30 mouse cellular contexts compared by ENCODE assay signal in the genomic region with DNA sequence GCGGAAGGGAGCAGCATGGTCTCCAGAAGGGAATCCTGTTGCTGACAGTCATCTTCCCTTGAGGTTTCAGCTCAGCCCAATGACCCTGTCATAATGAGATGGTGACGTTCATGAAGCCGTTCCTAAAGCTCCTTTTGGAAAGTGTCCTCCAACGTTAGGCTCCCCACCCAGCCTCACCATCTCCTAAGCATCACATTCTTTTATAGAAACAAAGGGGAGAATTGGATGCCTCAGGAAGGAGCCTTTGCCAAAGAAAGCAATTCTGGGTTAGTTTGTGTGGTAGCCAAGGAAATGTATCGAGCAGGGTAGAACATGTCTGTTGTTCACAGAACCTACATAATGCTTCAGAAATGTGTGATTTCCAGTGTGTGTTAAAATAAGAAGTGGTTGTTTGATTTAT.
A peak's percentile ranks its signal among the peaks of the same experiment; 100 is the strongest.
DNase-seq lines count a peak whose midpoint lies in the region; ATAC-seq and TF ChIP-seq lines count a peak whose summit lies in the region.
"Had no signal": no experiment of that assay in that cellular context is flagged by ENCODE, and none has a peak within 500 bp of the region (broad histone marks: within the 10 kb centered on the region; RNA-seq: fewer than 3 reads in every experiment).

No protein-coding gene starts in this region.

- no peak for ATAC-seq in heart, postnatal 0 days (ENCODE audit: insufficient read depth, low read depth)
- ATAC-seq: activated CD4-positive, CD25-positive, alpha-beta regulatory T cell, adult 4 months; CD4-positive, CD25-positive, alpha-beta regulatory T cell, adult 4 months; forebrain, embryonic 13.5 days; forebrain, embryonic 16.5 days; hindbrain, embryonic 16.5 days; intestine, embryonic 15.5 days had no signal

- no peaks in the 10 kb centered on the region for H3K36me3 ChIP-seq in heart, postnatal 0 days (replicated peaks; ENCODE audit: control insufficient read depth, insufficient read depth, low read length)
- H3K36me3 ChIP-seq: embryonic facial prominence, embryonic 10.5 days; embryonic facial prominence, embryonic 13.5 days; hindbrain, embryonic 10.5 days; hindbrain, embryonic 13.5 days; intestine, embryonic 15.5 days had no signal

- no peak for TF ChIP-seq EP300 in heart, postnatal 0 days (IDR thresholded peaks at IDR 0.05; ENCODE audit: low read depth)

- DNase-seq in heart, postnatal 0 days (ENCODE audit: low spot score) = peak; percentile 17
- DNase-seq in heart, adult 8-10 months (ENCODE audit: low spot score) = no peak
- peak; percentile 37 to 62 for DNase-seq in left cerebral cortex, adult 9 months (ENCODE audit: low spot score in 2 of 2)
- no peak for DNase-seq in left cerebral cortex, postnatal 36 days (ENCODE audit: low spot score in 2 of 2)
- no peak for DNase-seq in urinary bladder, postnatal 25 days (ENCODE audit: low spot score)
- DNase-seq: adrenal gland, adult 8-10 months; adrenal gland, postnatal 25 days; cerebellum, adult 11 months; cerebellum, adult 2 months; cerebellum, adult 9-11 months; cerebellum, postnatal 25 days; embryo, embryonic 11 days; gastrocnemius, postnatal 10 days; gastrocnemius, postnatal 36 days; heart, adult 2 months; heart, postnatal 10 days; heart, postnatal 36 days had no signal

- no peak overlapping the region for H3K9ac ChIP-seq in heart, postnatal 0 days (replicated peaks; ENCODE audit: low read depth, low read length)
- H3K9ac ChIP-seq: embryonic facial prominence, embryonic 13.5 days; forebrain, embryonic 13.5 days; hindbrain, embryonic 13.5 days; intestine, embryonic 15.5 days had no signal

- no peaks in the 10 kb centered on the region for H3K4me1 ChIP-seq in heart, postnatal 0 days (ENCODE audit: control insufficient read depth, insufficient read depth)
- H3K4me1 ChIP-seq in cortical plate, adult 2 months (ENCODE audit: control insufficient read depth, insufficient read depth, low read length) = peaks cover 18% of the 10 kb centered on the region

- no peak overlapping the region for H3K4me2 ChIP-seq in heart, postnatal 0 days (ENCODE audit: low read depth, low read length)
- H3K4me2 ChIP-seq: embryonic facial prominence, embryonic 13.5 days; forebrain, embryonic 13.5 days; heart, embryonic 11.5 days; hindbrain, embryonic 13.5 days; intestine, embryonic 15.5 days had no signal

- no peak for TF ChIP-seq POLR2A in cortical plate, adult 2 months (IDR thresholded peaks at IDR 0.05; ENCODE audit: extremely low read depth, insufficient read depth, low read length)

- TF ChIP-seq CTCF in heart, postnatal 0 days (IDR thresholded peaks at IDR 0.05; ENCODE audit: low read depth) = no peak
- TF ChIP-seq CTCF in cortical plate, adult 2 months (IDR thresholded peaks at IDR 0.05; ENCODE audit: extremely low read depth, insufficient read depth, low read length) = no peak

- no peaks in the 10 kb centered on the region for H3K27me3 ChIP-seq in heart, postnatal 0 days (ENCODE audit: control insufficient read depth, insufficient read depth, low read length)
- H3K27me3 ChIP-seq: embryonic facial prominence, embryonic 13.5 days; forebrain, embryonic 13.5 days; hindbrain, embryonic 13.5 days; intestine, embryonic 15.5 days had no signal

- 51% methylated on average over 5 of the region's 5 CpGs for WGBS in heart, postnatal 0 days

- H3K9me3 ChIP-seq in heart, postnatal 0 days (replicated peaks; ENCODE audit: control insufficient read depth, low read length) = no peaks in the 10 kb centered on the region
- H3K9me3 ChIP-seq: embryonic facial prominence, embryonic 10.5 days; embryonic facial prominence, embryonic 13.5 days; forebrain, embryonic 13.5 days; hindbrain, embryonic 10.5 days; hindbrain, embryonic 13.5 days; intestine, embryonic 15.5 days had no signal

- no peak overlapping the region for H3K4me3 ChIP-seq in heart, postnatal 0 days (ENCODE audit: low read depth, low read length)
- no peak overlapping the region for H3K4me3 ChIP-seq in cortical plate, adult 2 months (ENCODE audit: insufficient read depth, low read length)
- H3K4me3 ChIP-seq: embryonic facial prominence, embryonic 10.5 days; embryonic facial prominence, embryonic 13.5 days; erythroblast, embryonic 14.5 days; forebrain, embryonic 13.5 days; heart, adult 2 months; hindbrain, embryonic 10.5 days; hindbrain, embryonic 13.5 days; intestine, embryonic 15.5 days had no signal

- H3K27ac ChIP-seq in heart, postnatal 0 days (ENCODE audit: low read depth) = no peak overlapping the region
- peak overlapping the region; percentile 1; the same call in 1 of the 2 replicates for H3K27ac ChIP-seq in cortical plate, adult 2 months (ENCODE audit: insufficient read depth, low read length)
- H3K27ac ChIP-seq: embryonic facial prominence, embryonic 10.5 days; embryonic facial prominence, embryonic 13.5 days; forebrain, embryonic 13.5 days; heart, adult 2 months; hindbrain, embryonic 13.5 days; intestine, embryonic 15.5 days had no signal

- intact Hi-C loops in left cerebral cortex, postnatal 36 days (cut with DNase I) = no loop called here

Comparison
In these comparisons a context has a peak if more than half of its experiments do, and no peak if none do; other contexts are left out.
1. DNase-seq: peak in heart, postnatal 0 days (single experiment) and left cerebral cortex, adult 9 months (2 of 2); none in heart, adult 8-10 months (single experiment), left cerebral cortex, postnatal 36 days (0 of 2) and urinary bladder, postnatal 25 days (single experiment).